Mouse (Mus musculus) liver, embryonic 11.5 days (tissue): Measurements from ENCODE around the gene Pwp2. TPM values are rescaled to one million over a fixed set of nuclear protein-coding genes. Genes with fewer than 3 reads are reported as not detected.

Experiments used
- ATAC-seq: fragments of 200-750 bp; cut with Nextera tagmentation; replicated peaks from 2 replicates; pipeline ENCODE4 v1.8.0; 2017; ENCODE audit warnings: moderate number of reproducible peaks, mild to moderate bottlenecking, moderate TSS enrichment, moderate library complexity; ENCODE audit not compliant: low FRiP score
- DNase-seq: peaks from one replicate; pipeline ENCODE4 v3.0.0-alpha.2; 2017; ENCODE audit warnings: low spot score
- H3K27ac ChIP-seq: fragments of 300-500 bp; sonication (generic); 2 replicates; pipeline ENCODE4 v1.5.1; 2014; ENCODE audit warnings: mild to moderate bottlenecking, low read depth, low read length, control low read depth
- H3K27me3 ChIP-seq: fragments of 300-500 bp; sonication (generic); replicated peaks from 2 replicates; pipeline ENCODE4 v1.6.1; 2014; ENCODE audit warnings: low read length, mixed read lengths; ENCODE audit not compliant: control insufficient read depth, insufficient read depth
- H3K36me3 ChIP-seq: fragments of 300-500 bp; sonication (generic); 2 replicates; pipeline ENCODE4 v1.6.1; 2014; ENCODE audit warnings: mild to moderate bottlenecking, low read length, moderate library complexity, mixed read lengths; ENCODE audit not compliant: control insufficient read depth, insufficient read depth
- H3K4me1 ChIP-seq: fragments of 300-500 bp; sonication (generic); replicated peaks from 2 replicates; pipeline ENCODE4 v1.6.1; 2014; ENCODE audit warnings: low read length, mixed read lengths; ENCODE audit not compliant: control insufficient read depth, insufficient read depth
- H3K4me2 ChIP-seq: fragments of 300-500 bp; sonication (generic); 2 replicates; pipeline ENCODE4 v1.6.1; 2014; ENCODE audit warnings: mild to moderate bottlenecking, control low read depth, moderate library complexity
- H3K4me3 ChIP-seq: fragments of 300-500 bp; sonication (generic); 2 replicates; pipeline ENCODE4 v1.5.1; 2014; ENCODE audit warnings: low read depth, low read length, control low read depth
- H3K9ac ChIP-seq: fragments of 300-500 bp; sonication (generic); 2 replicates; pipeline ENCODE4 v1.6.1; 2014; ENCODE audit warnings: low read depth, low read length, control low read depth
- H3K9me3 ChIP-seq: fragments of 300-500 bp; sonication (generic); 2 replicates; pipeline ENCODE4 v1.6.1; 2016; ENCODE audit warnings: low read length, inconsistent platforms, mixed read lengths; ENCODE audit not compliant: control insufficient read depth
- WGBS: fragments of 180-500 bp; shearing (Covaris S2); extraction: QIAGEN DNeasy Blood & Tissue Kit; methylation state at CpG from one replicate; pipeline ENCODE4 v1.1.7; 2014; 5-methylcytosine and 5-hydroxymethylcytosine counted together
- polyA plus RNA-seq: library from polyadenylated mRNA; unstranded; fragments of >200 nt; fragmentation: Nextera tagmentation; extraction: Ambion mirVana; gene quantifications from 2 replicates; pipeline ENCODE4 v1.2.1, GENCODE M21; 2014

Pwp2 gene
- polyA plus RNA-seq, 1 experiment from 2014 or later: 30.8 TPM

DNA sequence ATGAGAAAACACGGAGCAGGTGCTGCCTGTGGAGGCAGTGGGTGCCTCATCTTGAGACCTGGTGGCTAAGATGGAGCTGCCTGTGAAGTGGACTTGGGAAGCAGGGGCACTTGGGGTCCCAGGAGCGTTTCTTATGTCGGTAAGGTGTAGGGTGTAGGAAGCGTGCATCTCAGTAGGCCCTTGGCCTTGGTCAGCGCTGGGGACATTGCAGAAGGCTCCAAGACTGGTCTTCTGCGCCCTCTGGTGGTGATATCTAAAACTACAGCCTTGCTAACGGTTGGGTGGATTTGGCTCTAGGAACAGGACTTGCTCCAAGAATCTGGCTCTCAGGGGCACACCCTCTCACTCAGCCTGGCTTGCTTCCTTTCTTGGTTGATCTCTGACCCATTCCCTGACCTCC lies 25.0 kb downstream of the Pwp2 start:
- Histone ChIP-seq H3K4me2 (peak overlapping the region; percentile 65), H3K9me3 (no peaks in the 10 kb centered on the region), H3K36me3 (peaks cover 18% of the 10 kb centered on the region), H3K27me3 (no peaks in the 10 kb centered on the region), H3K9ac (no peak overlapping the region), H3K4me3 (no peak overlapping the region; the same call in 1 of the 2 replicates), H3K27ac (no peak overlapping the region), H3K4me1 (peaks cover 9% of the 10 kb centered on the region)
- ATAC-seq (peak; percentile 69), DNase-seq (peak; percentile 75)
- WGBS: 3% methylated on average over 7 of the region's 7 CpGs

DNA sequence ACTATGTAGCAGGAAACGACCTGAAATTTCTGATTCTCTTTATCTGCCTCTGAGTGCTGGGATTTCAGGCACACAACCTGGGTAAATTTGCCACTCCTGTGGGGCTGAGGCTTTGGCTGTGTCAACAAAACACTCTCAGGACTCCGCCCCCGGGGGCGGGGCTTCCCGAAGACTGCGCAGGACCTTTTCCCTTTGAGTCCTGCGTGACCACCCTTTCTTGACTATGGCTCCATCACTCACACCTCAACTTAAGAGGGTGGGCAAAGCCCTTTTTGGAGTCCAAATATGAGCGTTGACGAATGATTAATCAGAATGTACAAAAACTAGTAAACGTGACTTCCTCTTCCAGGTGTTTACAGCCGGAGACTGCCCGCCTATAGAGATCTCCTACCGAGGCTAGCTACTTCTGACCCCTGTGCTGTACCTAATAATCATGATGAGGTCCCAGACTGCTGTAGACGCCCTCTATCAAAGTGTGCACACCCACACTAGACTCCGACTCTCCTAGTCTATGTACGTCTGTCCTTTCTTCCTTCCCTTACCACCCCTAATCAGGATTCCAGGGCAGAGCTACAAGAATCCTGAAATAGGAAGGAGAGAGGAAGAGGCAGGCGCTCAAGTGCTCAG lies 25.6 kb downstream of the Pwp2 start:
- peaks cover 13% of the 10 kb centered on the region for H3K36me3 ChIP-seq
- H3K4me2 ChIP-seq: peak overlapping the region; percentile 65
- H3K27ac ChIP-seq: no peak overlapping the region
- peak overlapping the region; percentile 31 for H3K4me3 ChIP-seq
- H3K4me1 ChIP-seq: peaks cover 9% of the 10 kb centered on the region
- peak; percentile 44 for ATAC-seq
- DNase-seq: peak; percentile 52
- H3K27me3 ChIP-seq: no peaks in the 10 kb centered on the region
- 14% methylated on average over 17 of the region's 17 CpGs for WGBS
- no peaks in the 10 kb centered on the region for H3K9me3 ChIP-seq
- no peak overlapping the region for H3K9ac ChIP-seq

DNA sequence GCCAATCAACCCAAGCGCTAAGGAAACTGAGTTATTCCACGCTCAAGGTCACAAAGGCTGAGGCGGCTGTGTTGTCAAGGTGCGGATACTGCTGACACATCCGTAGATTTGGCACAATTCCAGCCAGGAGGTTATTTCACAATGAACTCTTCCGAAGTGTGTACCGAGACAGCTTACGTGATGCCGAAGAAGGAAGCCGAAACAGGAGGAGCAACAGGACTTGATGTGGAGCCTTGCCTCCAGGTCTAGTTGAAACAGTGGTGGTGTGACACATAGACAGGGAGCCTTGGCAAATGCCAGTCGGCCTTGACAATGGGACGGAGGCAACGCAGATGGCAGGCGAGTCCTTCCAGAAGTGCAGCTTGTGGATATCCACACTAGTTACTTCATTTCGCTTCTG lies 26.9 kb downstream of the Pwp2 start:
- WGBS: 86% methylated on average over 15 of the region's 15 CpGs

DNA sequence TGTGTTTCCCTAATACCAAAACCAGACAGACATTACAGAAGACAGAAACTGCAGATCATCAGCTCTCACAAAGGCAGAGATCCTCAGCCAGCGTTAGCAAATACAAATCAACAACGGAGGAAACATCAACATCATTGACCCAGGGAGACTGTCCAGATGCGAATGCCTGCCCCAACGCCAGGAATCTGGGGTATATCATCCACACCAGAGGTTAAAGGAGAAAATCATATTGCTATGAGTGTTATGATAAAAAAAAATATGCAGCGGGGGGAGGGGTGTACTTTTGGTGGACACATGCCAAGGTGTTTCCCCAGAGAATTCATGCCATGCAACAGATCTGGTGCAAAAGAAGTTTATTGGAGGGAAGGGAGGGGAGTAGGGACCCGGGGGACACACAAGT lies 28.0 kb downstream of the Pwp2 start:
- H3K9ac ChIP-seq: no peak overlapping the region
- H3K4me2 ChIP-seq: no peak overlapping the region
- no peak overlapping the region for H3K27ac ChIP-seq
- H3K27me3 ChIP-seq: no peaks in the 10 kb centered on the region
- 74% methylated on average over 6 of the region's 6 CpGs for WGBS
- no peak for ATAC-seq
- DNase-seq: no peak
- no peaks in the 10 kb centered on the region for H3K36me3 ChIP-seq
- H3K4me3 ChIP-seq: no peak overlapping the region
- no peaks in the 10 kb centered on the region for H3K9me3 ChIP-seq
- H3K4me1 ChIP-seq: peaks cover 9% of the 10 kb centered on the region

More for the DNA sequence above, 26.9 kb downstream of the Pwp2 start:
- Histone ChIP-seq H3K27ac (no peak overlapping the region), H3K4me2 (no peak overlapping the region), H3K36me3 (peaks cover 5% of the 10 kb centered on the region), H3K4me1 (peaks cover 9% of the 10 kb centered on the region), H3K4me3 (no peak overlapping the region), H3K27me3 (no peaks in the 10 kb centered on the region), H3K9me3 (no peaks in the 10 kb centered on the region), H3K9ac (no peak overlapping the region)
- no peak for ATAC-seq
- DNase-seq: no peak

DNA sequence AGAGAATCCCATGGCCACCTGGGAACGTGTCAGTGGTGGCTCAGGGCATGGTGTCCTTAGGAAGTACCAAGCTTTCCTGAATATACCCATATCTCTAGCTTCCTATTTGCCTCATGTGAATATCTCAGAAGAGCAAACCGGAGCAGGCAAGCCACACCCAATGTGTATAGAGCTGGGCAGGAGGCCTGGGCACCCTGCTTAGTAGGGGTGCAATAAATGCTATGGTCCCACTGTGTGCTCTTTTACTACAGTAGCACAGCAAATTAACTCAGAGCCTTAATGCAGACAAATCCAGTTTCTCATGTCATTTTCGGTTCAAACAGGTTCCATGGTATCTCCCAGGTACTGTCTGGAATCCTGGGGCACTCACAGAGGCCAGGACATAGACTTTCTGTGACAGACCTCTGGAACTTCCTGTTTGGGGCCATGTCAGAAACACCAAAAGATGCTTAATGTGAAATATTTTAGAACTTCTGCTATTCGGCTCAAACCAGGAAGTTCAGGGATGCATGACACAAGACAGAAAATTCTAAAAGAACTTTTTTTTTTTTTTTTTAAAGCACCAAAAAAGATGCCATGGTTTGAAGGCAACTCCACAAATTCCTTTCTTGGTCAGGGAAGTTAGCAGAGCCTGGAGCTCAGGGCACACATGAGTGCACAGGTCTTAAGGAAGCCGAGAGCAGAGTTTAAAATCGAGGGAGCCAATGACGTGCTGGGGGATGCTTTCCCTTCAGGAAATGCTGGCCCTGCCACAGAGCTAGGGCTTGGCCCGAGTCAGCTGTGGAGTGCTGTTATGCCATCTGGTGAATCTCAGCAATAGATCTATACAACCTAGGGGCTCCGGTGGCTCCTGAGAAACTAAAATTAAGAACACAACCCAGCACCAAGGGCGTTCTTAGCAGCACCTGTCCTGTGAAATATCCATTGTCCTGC lies 35.8 kb downstream of the Pwp2 start:
- Histone ChIP-seq H3K4me1 (peaks cover 1% of the 10 kb centered on the region), H3K9ac (no peak overlapping the region), H3K36me3 (no peaks in the 10 kb centered on the region), H3K27ac (no peak overlapping the region), H3K27me3 (no peaks in the 10 kb centered on the region), H3K4me2 (no peak overlapping the region), H3K4me3 (no peak overlapping the region), H3K9me3 (no peaks in the 10 kb centered on the region)
- no peak for DNase-seq
- WGBS: 63% methylated on average over 10 of the region's 10 CpGs
- ATAC-seq: no peak

DNA sequence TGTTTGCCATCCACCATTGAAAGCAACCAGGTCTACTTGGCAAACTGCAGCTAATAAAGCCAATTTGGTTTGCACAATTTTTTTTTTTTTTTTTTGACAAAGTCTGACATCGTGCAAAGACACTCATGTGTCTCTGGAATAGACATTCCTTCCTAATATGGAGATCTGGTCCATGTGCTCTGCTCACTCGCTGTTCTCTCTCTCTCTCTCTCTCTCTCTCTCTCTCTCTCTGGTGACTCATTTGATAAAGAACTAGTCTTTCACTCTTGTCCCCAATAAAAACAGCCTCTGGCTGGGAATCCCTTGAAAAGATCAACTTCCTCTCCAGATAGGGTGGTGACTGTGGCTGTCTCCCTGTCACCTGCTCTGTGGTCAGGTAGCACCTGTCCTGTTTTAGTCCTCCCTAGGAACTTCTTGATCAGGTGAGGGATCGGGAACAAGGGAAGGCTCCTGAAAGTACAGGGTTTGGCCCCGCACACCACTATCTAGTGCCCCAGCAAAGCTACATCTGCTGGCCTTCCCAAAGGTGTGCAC lies 37.0 kb downstream of the Pwp2 start:
- no peak for ATAC-seq
- Histone ChIP-seq H3K36me3 (no peaks in the 10 kb centered on the region), H3K4me3 (no peak overlapping the region), H3K4me1 (peaks cover 3% of the 10 kb centered on the region), H3K9ac (no peak overlapping the region), H3K4me2 (no peak overlapping the region), H3K9me3 (no peaks in the 10 kb centered on the region), H3K27me3 (no peaks in the 10 kb centered on the region), H3K27ac (no peak overlapping the region)
- 66% methylated on average over 4 of the region's 4 CpGs for WGBS
- DNase-seq: no peak

DNA sequence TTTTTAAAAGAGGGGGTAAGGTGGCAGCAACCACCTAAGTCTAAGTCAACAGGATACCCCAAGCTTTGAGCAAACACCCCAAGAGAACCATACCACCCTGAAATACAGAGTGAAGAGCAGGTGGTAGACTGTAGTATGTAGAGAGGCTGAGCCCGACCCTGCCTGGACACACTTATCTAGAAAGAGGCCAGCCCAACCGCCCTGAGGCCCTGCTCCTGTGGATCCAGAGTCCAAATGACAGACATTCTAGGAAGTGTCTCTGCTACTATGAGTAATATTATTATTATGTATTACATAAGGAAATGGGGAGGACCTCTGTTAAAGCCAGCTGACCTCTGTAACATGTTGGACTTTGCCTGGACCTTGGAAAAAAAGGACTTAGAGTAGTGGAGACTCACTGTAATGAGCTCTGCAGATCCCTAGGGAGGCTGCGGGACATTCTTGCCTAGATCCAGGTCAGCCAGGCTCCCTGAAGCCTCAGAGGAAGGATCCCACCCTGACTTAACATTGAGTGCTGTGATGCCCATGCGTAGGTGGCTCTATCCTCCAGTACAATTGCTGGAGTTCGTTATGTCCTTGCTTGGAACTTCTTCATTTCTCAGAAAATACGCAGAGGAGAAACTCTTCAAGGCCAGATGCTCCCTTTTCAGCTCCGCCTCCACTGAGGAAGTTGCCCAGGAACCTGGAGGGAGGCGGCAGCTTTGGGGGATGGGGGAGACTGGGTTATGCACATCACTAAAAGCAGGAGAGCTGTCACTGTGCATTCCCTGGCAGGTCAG lies 41.0 kb downstream of the Pwp2 start:
- H3K4me3 ChIP-seq: no peak overlapping the region
- ATAC-seq: no peak
- no peak overlapping the region for H3K4me2 ChIP-seq
- DNase-seq: no peak
- H3K27me3 ChIP-seq: no peaks in the 10 kb centered on the region
- H3K36me3 ChIP-seq: no peaks in the 10 kb centered on the region
- peaks cover 3% of the 10 kb centered on the region for H3K4me1 ChIP-seq
- no peak overlapping the region for H3K27ac ChIP-seq
- 32% methylated on average over 8 of the region's 8 CpGs for WGBS
- no peaks in the 10 kb centered on the region for H3K9me3 ChIP-seq
- no peak overlapping the region for H3K9ac ChIP-seq

DNA sequence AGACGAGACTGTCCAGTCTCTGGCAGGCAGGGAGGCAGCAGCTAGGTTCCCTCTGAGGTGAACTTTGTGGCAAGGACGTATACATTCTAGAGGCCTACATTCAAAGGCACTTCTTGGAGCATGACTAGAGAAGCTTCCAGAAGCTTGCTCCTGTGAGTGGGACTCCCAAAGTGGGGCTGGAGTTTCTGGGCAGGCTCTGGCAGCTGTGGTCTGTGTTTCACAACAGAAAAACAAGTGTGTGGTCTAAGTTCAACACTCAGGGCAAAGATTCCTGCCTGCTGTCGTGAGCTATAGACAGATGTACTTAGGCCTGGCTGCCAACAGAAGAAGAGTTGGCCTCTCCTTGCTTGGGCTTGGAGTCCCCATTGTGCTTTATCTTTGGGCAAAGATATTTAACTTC lies 44.1 kb downstream of the Pwp2 start:
- H3K36me3 ChIP-seq: no peaks in the 10 kb centered on the region
- no peak for DNase-seq
- no peaks in the 10 kb centered on the region for H3K9me3 ChIP-seq
- H3K9ac ChIP-seq: no peak overlapping the region
- 73% methylated on average over 3 of the region's 3 CpGs for WGBS
- no peaks in the 10 kb centered on the region for H3K27me3 ChIP-seq
- no peak overlapping the region for H3K4me3 ChIP-seq
- no peak overlapping the region for H3K27ac ChIP-seq
- H3K4me2 ChIP-seq: no peak overlapping the region
- peaks cover 6% of the 10 kb centered on the region for H3K4me1 ChIP-seq
- ATAC-seq: no peak
